Mouse (Mus musculus): ENCODE results near the gene Tln1.
"Not testable (repeated sequence)": the region's sequence is repeated elsewhere in the genome, so short reads cannot be mapped to it uniquely, and the experiment has no call there.

The Tln1 gene

GRCm38 (mm10) chr4:43506074-43506473 is 56.4 kb downstream of the Tln1 start:
- DNase-seq (ENCODE audit: low read depth, low spot score): no peak

DNA sequence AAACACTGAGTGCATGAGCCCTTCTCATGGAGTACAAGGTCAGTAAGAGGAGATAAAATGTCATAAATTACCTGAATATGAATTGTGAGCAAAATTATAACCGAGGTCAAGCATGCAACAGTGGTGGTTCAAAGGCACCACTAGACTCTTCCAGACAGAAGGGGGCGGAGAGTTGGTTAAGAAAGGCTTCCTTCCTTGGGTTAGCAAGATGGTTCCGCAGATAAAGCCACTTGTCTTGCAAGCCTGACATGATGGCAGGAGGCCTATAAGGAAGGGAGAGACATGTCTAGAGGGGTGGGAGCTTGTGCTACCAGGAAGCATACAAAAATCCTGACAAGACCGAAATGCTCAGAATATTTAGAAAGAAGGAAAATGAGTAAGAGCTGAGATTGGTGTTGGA is 58.2 kb downstream of the Tln1 start:
- DNase-seq (ENCODE audit: low read depth, low spot score): no peak

GRCm38 (mm10) chr4:43503506-43503905 is 59.0 kb downstream of the Tln1 start:
- DNase-seq (ENCODE audit: low read depth, low spot score): no peak

GRCm38 (mm10) chr4:43503041-43503440 is 59.5 kb downstream of the Tln1 start:
- DNase-seq (ENCODE audit: low read depth, low spot score): no peak

GRCm38 (mm10) chr4:43499407-43500333 is 62.8 kb downstream of the Tln1 start, which contains the start of gene Arhgef39:
Arhgef39 (minus strand) TSS chr4:43499695.
- peak; percentile 65 for DNase-seq (ENCODE audit: low read depth, low spot score)

GRCm38 (mm10) chr4:43498983-43499382 is 63.5 kb downstream of the Tln1 start:
- DNase-seq (ENCODE audit: low read depth, low spot score): no peak

GRCm38 (mm10) chr4:43497946-43498345 is 64.5 kb downstream of the Tln1 start:
- no peak for DNase-seq (ENCODE audit: low read depth, low spot score)

GRCm38 (mm10) chr4:43497405-43497804 is 65.1 kb downstream of the Tln1 start:
- DNase-seq (ENCODE audit: low read depth, low spot score): no peak

GRCm38 (mm10) chr4:43496587-43496986 is 65.9 kb downstream of the Tln1 start:
- DNase-seq (ENCODE audit: low read depth, low spot score): no peak

- no peak for DNase-seq (ENCODE audit: low read depth, low spot score)
These were observed 68.6 kb downstream of the Tln1 start for GRCm38 (mm10) chr4:43493846-43494240.

- peak; percentile 97 for DNase-seq (ENCODE audit: low read depth, low spot score)
These were observed 69.2 kb downstream of the Tln1 start for GRCm38 (mm10) chr4:43493186-43493845.

DNA sequence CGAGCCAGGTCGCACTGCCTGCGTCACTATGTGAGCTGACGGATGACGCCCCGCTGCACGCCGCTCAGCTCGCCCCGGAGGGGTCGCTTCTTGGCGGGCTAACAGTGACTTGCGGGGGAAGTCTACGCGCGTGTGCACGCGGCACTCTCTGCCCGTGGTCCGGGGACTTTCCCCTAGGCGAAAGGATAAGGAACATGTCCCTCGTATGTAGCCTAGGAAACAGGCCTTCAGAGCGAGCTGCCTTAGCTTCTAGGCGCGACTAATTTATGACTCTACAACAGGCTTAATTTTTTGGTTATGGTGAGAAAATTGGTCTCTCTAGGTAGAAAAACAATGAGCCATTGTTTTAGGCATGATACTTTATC is 69.7 kb downstream of the Tln1 start, which contains the start of gene Ccdc107:
Gene Ccdc107 (plus strand): TSS at position 80 of the 365 bp plus-strand sequence.
- peak; percentile 99 for DNase-seq (ENCODE audit: low read depth, low spot score)

DNA sequence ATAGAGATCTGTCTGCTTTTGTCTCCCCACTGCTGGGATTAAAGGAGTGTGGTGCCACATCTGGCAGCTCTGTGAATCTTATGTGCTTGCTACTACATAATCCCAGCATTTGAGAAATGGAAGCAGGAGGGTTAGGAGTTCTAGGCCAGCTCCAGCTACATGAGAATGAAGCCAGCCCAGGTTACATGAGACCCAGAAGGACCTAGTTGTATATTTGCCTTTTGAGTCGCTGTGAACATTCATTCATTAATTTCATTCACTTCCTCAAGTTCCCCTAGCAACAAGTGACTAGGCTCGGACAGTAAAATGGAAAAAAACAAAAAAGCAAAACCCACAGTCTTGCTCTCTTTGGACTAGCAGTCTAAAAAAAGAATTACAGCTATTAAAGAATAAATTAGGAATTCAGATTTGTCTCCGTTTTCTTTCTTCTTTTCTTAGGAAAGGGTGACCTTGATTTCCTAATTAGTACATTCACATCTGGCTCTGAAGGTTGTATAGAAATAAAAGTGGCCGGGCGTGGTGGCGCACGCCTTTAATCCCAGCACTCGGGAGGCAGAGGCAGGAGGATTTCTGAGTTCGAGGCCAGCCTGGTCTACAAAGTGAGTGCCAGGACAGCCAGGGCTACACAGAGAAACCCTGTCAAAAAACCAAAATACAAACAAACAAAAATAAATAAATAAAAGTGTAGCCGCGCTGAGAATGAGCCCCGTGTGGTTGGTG is 70.2 kb downstream of the Tln1 start:
- no peak for DNase-seq (ENCODE audit: low read depth, low spot score)

DNA sequence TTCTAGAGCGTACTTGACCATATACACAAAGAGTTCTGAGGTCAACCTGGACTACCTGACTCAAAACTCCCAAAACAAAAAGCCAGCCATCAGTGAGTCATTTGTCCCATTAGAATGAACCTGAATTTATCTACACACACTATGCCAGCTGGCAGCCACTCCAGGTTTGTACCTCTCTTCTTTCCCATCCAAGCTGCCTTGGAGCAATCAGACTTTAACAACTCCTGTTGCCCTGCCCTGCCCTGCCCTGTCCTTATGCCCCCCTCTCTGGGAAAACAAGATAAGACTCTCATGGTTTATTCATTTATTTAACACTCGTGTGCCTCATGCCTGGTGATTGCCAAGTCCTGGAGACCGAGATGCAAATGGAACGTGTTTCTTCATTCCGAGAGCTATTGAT is 71.7 kb downstream of the Tln1 start:
- no peak for DNase-seq (ENCODE audit: low read depth, low spot score)

- DNase-seq (ENCODE audit: low read depth, low spot score): no peak
These were observed 72.9 kb downstream of the Tln1 start for GRCm38 (mm10) chr4:43489611-43490010.

DNA sequence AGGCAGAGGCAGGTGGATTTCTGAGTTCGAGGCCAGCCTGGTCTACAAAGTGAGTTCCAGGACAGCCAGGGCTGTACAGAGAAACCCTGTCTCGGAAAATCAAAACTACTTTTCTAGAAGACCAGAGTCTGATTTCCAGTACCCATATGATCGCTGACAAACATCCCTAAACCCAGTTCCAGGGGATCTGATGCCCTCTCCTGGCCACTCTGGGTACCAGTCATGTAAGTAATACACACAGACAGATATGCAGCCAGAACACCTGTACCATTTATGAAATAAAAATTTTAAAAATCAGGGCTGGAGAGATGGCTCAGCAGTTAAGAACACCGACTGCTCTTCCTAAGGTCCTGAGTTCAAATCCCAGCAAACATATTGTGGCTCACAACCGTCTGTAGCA is 76.8 kb downstream of the Tln1 start:
- DNase-seq (ENCODE audit: low read depth, low spot score): not testable (repeated sequence)

DNA sequence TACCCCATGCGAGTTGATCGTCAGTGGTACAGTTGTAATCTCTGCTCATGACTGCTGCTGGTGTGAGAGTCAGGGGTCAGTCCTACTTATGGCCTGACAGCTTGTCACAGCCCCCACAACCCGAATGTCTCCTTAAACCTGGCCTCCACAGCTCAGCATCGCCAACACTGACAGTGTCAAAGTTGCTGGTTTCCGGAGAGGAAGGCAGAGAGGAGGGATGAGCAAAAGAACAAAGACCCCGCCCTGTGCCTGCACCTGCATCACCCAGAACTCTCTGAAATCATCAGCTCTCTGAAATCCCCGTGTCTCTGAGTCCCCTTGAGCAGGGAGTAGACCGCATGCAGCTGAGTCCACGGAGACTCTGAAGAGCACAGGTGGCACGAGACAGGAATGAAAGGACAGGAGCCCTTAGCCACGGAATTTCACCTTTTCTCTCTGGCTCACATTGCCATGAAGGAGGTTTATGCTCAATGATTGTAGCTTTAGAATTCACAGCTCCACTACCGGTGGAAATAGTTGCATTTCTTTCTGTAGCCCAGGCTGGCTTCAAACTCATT is 78.9 kb downstream of the Tln1 start, which contains the start of gene Sit1:
Gene Sit1 (minus strand): TSS at position 200 of the 557 bp plus-strand sequence.
- no peak for DNase-seq (ENCODE audit: low read depth, low spot score)

GRCm38 (mm10) chr4:43482591-43482990 is 79.9 kb downstream of the Tln1 start:
- DNase-seq (ENCODE audit: low read depth, low spot score): no peak

- DNase-seq (ENCODE audit: low read depth, low spot score): no peak
These were observed 80.5 kb downstream of the Tln1 start for GRCm38 (mm10) chr4:43481894-43482456.

Measured in skeletal muscle tissue, adult 2 months (tissue).